Mouse (Mus musculus) cerebellum, adult 11-12 months (tissue): ENCODE results near the gene Fgfr3.

Experiments
- DNase-seq: peaks from one replicate; pipeline ENCODE4 v3.0.0; 2022

The Fgfr3 gene

GRCm38 (mm10) chr5:33721541-33722265, at the start of gene Fgfr3:
Fgfr3 (plus strand) TSS chr5:33721674.
- no peak for DNase-seq

GRCm38 (mm10) chr5:33674439-33674838, 47.0 kb upstream of the Fgfr3 start:
- peak; percentile 52 for DNase-seq

- DNase-seq: no peak
Observed at GRCm38 (mm10) chr5:33675964-33676363, 45.5 kb upstream of the Fgfr3 start.

- no peak for DNase-seq
Observed at GRCm38 (mm10) chr5:33678244-33678643, 43.2 kb upstream of the Fgfr3 start.

- no peak for DNase-seq
Observed at GRCm38 (mm10) chr5:33681044-33681443, 40.4 kb upstream of the Fgfr3 start.

- DNase-seq: no peak
Observed at GRCm38 (mm10) chr5:33681611-33682388, 39.7 kb upstream of the Fgfr3 start.

GRCm38 (mm10) chr5:33682963-33683362, 38.5 kb upstream of the Fgfr3 start:
- no peak for DNase-seq

- DNase-seq: no peak
Observed at GRCm38 (mm10) chr5:33683897-33684652, 37.4 kb upstream of the Fgfr3 start.

- no peak for DNase-seq
Observed at GRCm38 (mm10) chr5:33684932-33685331, 36.5 kb upstream of the Fgfr3 start.

- DNase-seq: no peak
Observed at GRCm38 (mm10) chr5:33687142-33687541, 34.3 kb upstream of the Fgfr3 start.

- no peak for DNase-seq
Observed at GRCm38 (mm10) chr5:33688278-33689220, 32.9 kb upstream of the Fgfr3 start.

GRCm38 (mm10) chr5:33689221-33689844, 32.1 kb upstream of the Fgfr3 start:
- no peak for DNase-seq

- DNase-seq: no peak
Observed at GRCm38 (mm10) chr5:33689852-33690645, 31.4 kb upstream of the Fgfr3 start.

- no peak for DNase-seq
Observed at GRCm38 (mm10) chr5:33692393-33692792, 29.1 kb upstream of the Fgfr3 start.

- no peak for DNase-seq
Observed at GRCm38 (mm10) chr5:33694461-33694847, 27.0 kb upstream of the Fgfr3 start.

- DNase-seq: no peak
Observed at GRCm38 (mm10) chr5:33694848-33695717, 26.4 kb upstream of the Fgfr3 start.

GRCm38 (mm10) chr5:33695718-33696121, 25.8 kb upstream of the Fgfr3 start:
- no peak for DNase-seq

GRCm38 (mm10) chr5:33696430-33696829, 25.0 kb upstream of the Fgfr3 start:
- DNase-seq: no peak

- DNase-seq: no peak
Observed at GRCm38 (mm10) chr5:33697534-33697933, 23.9 kb upstream of the Fgfr3 start.

- no peak for DNase-seq
Observed at GRCm38 (mm10) chr5:33697947-33698512, 23.4 kb upstream of the Fgfr3 start.
